Mouse (Mus musculus): ENCODE results near the gene Gm2174. TPM values are rescaled to one million over a fixed set of nuclear protein-coding genes. Genes with fewer than 3 reads are reported as not detected.

The Gm2174 gene
- not detected in 4 replicates for total RNA-seq (2023; ENCODE audit: inconsistent age)

GRCm38 (mm10) chrX:56447524-56448015, at the start of gene Gm2174:
Gene Gm2174, plus strand, starts transcription at chrX:56447965.

GRCm38 (mm10) chrX:56454671-56455371, 7.1 kb downstream of the Gm2174 start, which contains the start of gene Ints6l:
Gene Ints6l, plus strand, starts transcription at chrX:56454857.

Other genes starting within 250 kb of the Gm2174 start
- not detected in 4 replicates for gene Gm773, start 235.1 kb upstream of the Gm2174 start, total RNA-seq (2023; ENCODE audit: inconsistent age)
- gene Zfp449, start 101.6 kb upstream of the Gm2174 start, total RNA-seq (2023; ENCODE audit: inconsistent age), result 0.18 to 0.64 TPM (median 0.30 TPM) in 4 replicates
- gene Smim10l2a, start 73.4 kb upstream of the Gm2174 start, total RNA-seq (2023; ENCODE audit: inconsistent age), result not detected in 4 replicates
- gene Ints6l, start 6.9 kb downstream of the Gm2174 start, total RNA-seq (2023; ENCODE audit: inconsistent age), result 60.8 to 65.4 TPM (median 62.4 TPM) in 4 replicates
- not detected in 4 replicates for gene Gm10477, start 76.8 kb downstream of the Gm2174 start, total RNA-seq (2023; ENCODE audit: inconsistent age)
- not detected in 4 replicates for gene Gm648, start 101.6 kb downstream of the Gm2174 start, total RNA-seq (2023; ENCODE audit: inconsistent age)
- gene Mmgt1, start 150.1 kb downstream of the Gm2174 start, total RNA-seq (2023; ENCODE audit: inconsistent age), result 9.8 to 11.6 TPM (median 10.3 TPM) in 4 replicates
- 8.3 to 12.3 TPM (median 10.1 TPM) in 4 replicates for gene Slc9a6, start 161.8 kb downstream of the Gm2174 start, total RNA-seq (2023; ENCODE audit: inconsistent age)

Data from B cell, adult (primary cell).